Mouse (Mus musculus): Measurements from ENCODE around the gene Osbpl6.

- TF ChIP-seq CTCF (IDR thresholded peaks at IDR 0.05; ENCODE audit: low read depth) = no peak
- no peak for TF ChIP-seq EP300 (IDR thresholded peaks at IDR 0.05; ENCODE audit: low read depth)
Observed at GRCm38 (mm10) chr2:76437372-76437771, 31.1 kb downstream of the Osbpl6 start.
